Mouse (Mus musculus) heart, embryonic 14.5 days (tissue): ENCODE results near the gene BC049715. TPM values are rescaled to one million over a fixed set of nuclear protein-coding genes. Genes with fewer than 3 reads are reported as not detected.

Source experiments
- ATAC-seq: fragments of 200-750 bp; cut with Nextera tagmentation; 2 replicates; pipeline ENCODE4 v1.8.0; 2017; ENCODE audit warnings: low read depth, moderate TSS enrichment; ENCODE audit not compliant: insufficient number of reproducible peaks, insufficient read depth, low FRiP score
- H3K27ac ChIP-seq, 2 experiments: fragments of 200-500 bp in 1 of 2; fragments of 300-500 bp in 1 of 2; sonication (generic) in 1 of 2; replicated peaks in 1 of 2; 2 replicates each; pipeline ENCODE4 v1.5.1; 2012 to 2014; ENCODE audit warnings: low read depth in 2 of 2, low read length in 2 of 2, control low read depth in 1 of 2, mild to moderate bottlenecking in 1 of 2, mixed read lengths in 1 of 2; ENCODE audit not compliant: control insufficient read depth in 1 of 2, insufficient read depth in 1 of 2
- H3K27me3 ChIP-seq: fragments of 300-500 bp; sonication (generic); 2 replicates; pipeline ENCODE4 v1.6.1; 2014; ENCODE audit warnings: mild to moderate bottlenecking, low read length, control low read depth; ENCODE audit not compliant: control insufficient read depth, insufficient read depth
- H3K36me3 ChIP-seq: fragments of 300-500 bp; sonication (generic); 2 replicates; pipeline ENCODE4 v1.6.1; 2014; ENCODE audit warnings: mild to moderate bottlenecking, control low read depth, low read length, mixed read lengths; ENCODE audit not compliant: control insufficient read depth, insufficient read depth
- H3K4me1 ChIP-seq, 2 experiments: fragments of 200-500 bp in 1 of 2; fragments of 300-500 bp in 1 of 2; sonication (generic) in 1 of 2; 2 replicates each; pipeline ENCODE4 v1.6.1; 2012 to 2014; ENCODE audit warnings: low read length in 2 of 2, control low read depth in 1 of 2, mixed read lengths in 1 of 2; ENCODE audit not compliant: control insufficient read depth in 2 of 2, insufficient read depth in 2 of 2
- H3K4me2 ChIP-seq: fragments of 300-500 bp; sonication (generic); 2 replicates; pipeline ENCODE4 v1.6.1; 2014; ENCODE audit warnings: mild to moderate bottlenecking, low read length
- H3K4me3 ChIP-seq, 2 experiments: fragments of 200-500 bp in 1 of 2; fragments of 300-500 bp in 1 of 2; sonication (generic) in 1 of 2; 2 replicates each; pipeline ENCODE4 v1.5.1; 2012 to 2014; ENCODE audit warnings: low read length in 2 of 2, mild to moderate bottlenecking in 2 of 2, control low read depth in 1 of 2, low read depth in 1 of 2, moderate library complexity in 1 of 2; ENCODE audit not compliant: control insufficient read depth in 1 of 2, insufficient read depth in 1 of 2
- H3K9ac ChIP-seq: fragments of 300-500 bp; sonication (generic); 2 replicates; pipeline ENCODE4 v1.6.1; 2014; ENCODE audit warnings: mild to moderate bottlenecking, low read length
- H3K9me3 ChIP-seq: fragments of 300-500 bp; sonication (generic); 2 replicates; pipeline ENCODE4 v1.6.1; 2016; ENCODE audit warnings: low read length, control low read depth; ENCODE audit not compliant: control insufficient read depth
- whole genome bisulfite sequencing: fragments of 180-500 bp; shearing (Covaris S2); extraction: QIAGEN DNeasy Blood & Tissue Kit; methylation state at CpG from one replicate; pipeline ENCODE4 v1.1.7; 2014; 5-methylcytosine and 5-hydroxymethylcytosine counted together
- polyA plus RNA-seq: library from polyadenylated mRNA; unstranded; fragments of >200 nt; fragmentation: Nextera tagmentation; extraction: Ambion mirVana; gene quantifications from 2 replicates; pipeline ENCODE4 v1.2.1, GENCODE M21; 2014

Gene BC049715
- polyA plus RNA-seq, 1 experiment from 2014 or later: 2.3 TPM

DNA sequence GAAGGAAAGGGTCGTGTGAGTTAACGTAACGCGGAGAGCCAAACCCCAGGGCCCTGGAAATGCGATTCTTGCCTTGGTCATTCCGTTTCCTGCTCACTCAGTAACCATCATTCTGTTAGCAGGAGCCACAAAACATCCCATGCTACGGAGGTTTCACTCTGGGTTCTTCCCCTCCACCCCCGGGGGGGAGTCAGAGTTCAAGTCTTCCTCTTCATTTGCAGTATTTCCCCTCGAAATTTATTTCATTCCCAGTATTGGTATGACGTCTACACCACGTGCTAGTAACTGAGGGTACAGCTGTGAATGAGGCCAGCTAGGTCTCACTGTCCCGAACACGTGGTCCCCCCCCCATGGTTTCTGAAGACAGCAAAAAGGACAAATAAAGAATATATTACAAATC, 17.8 kb upstream of the BC049715 start:
- peaks cover 7 to 14% of the 10 kb centered on the region in 2 experiments for H3K4me1 ChIP-seq
- ATAC-seq: no peak
- no peak overlapping the region; the same call in 1 of the 2 replicates for H3K9ac ChIP-seq
- peak overlapping the region; percentile 91 for H3K4me2 ChIP-seq
- peak overlapping the region; percentile 6 to 77; a peak in 3 of 4 replicates for H3K4me3 ChIP-seq
- no peaks in the 10 kb centered on the region for H3K9me3 ChIP-seq
- 66% methylated on average over 13 of the region's 13 CpGs for WGBS
- peaks cover 30% of the 10 kb centered on the region for H3K36me3 ChIP-seq
- H3K27ac ChIP-seq: no peak overlapping the region
- H3K27me3 ChIP-seq: no peaks in the 10 kb centered on the region

DNA sequence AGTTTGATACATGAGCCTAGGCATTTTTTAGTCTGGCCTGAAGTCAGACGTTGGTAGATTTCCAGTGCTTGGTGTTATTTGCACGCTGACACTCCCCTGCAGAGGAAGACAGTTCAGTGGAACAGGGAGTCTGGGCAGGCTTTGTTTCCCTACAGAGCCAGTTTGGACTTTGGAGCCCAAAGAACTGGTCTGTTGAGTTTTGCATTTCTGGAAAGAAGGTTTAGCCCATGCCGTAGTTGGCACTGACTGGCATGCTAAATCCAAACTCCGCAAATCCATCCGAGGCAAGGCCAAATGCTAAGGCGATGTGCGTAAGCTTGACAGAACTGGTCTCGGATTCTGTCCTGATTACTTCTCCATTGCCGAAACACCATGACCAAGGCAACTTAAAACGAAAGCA, 16.2 kb upstream of the BC049715 start:
- peaks cover 44% of the 10 kb centered on the region for H3K36me3 ChIP-seq
- no peak overlapping the region for H3K27ac ChIP-seq
- no peak overlapping the region for H3K4me2 ChIP-seq
- WGBS: 86% methylated on average over 10 of the region's 10 CpGs
- H3K4me3 ChIP-seq: no peak overlapping the region
- H3K9ac ChIP-seq: no peak overlapping the region
- H3K4me1 ChIP-seq: peaks cover 7 to 10% of the 10 kb centered on the region in 2 experiments; a peak in 3 of 4 replicates
- H3K27me3 ChIP-seq: no peaks in the 10 kb centered on the region
- no peaks in the 10 kb centered on the region for H3K9me3 ChIP-seq
- no peak for ATAC-seq

GRCm38 (mm10) chr6:136813117-136813516, 14.3 kb upstream of the BC049715 start:
- Histone ChIP-seq H3K9ac (no peak overlapping the region), H3K27me3 (no peaks in the 10 kb centered on the region), H3K36me3 (peaks cover 64% of the 10 kb centered on the region), H3K27ac (no peak overlapping the region), H3K4me2 (no peak overlapping the region), H3K4me1 (peaks cover 7 to 10% of the 10 kb centered on the region in 2 experiments; a peak in 3 of 4 replicates), H3K9me3 (no peaks in the 10 kb centered on the region), H3K4me3 (no peak overlapping the region)
- no peak for ATAC-seq
- WGBS: 33% methylated on average over 4 of the region's 4 CpGs

DNA sequence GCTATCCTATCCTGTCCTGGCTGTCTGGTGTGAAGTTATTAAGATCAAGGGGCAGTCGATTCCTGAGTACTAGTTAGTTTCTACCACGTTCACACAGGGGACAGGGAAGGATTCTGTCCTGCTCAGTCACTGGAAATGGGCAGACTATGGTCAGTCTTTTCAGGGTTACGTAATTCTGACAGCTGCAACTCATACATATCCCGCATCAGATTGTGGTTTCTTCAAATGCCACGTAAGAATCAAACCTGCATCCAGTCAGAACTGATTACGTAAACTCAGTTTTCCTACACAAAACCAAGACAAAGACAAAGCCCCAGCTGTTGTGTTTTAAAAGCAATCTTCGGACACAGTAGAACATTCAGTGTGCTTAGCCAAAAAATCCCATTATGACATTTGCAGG, 12.0 kb upstream of the BC049715 start:
- no peaks in the 10 kb centered on the region for H3K9me3 ChIP-seq
- H3K9ac ChIP-seq: no peak overlapping the region
- H3K4me2 ChIP-seq: no peak overlapping the region
- H3K4me1 ChIP-seq: peaks cover 0 to 1% of the 10 kb centered on the region in 2 experiments; a peak in 2 of 4 replicates
- WGBS: 98% methylated on average over 7 of the region's 7 CpGs
- no peaks in the 10 kb centered on the region for H3K27me3 ChIP-seq
- H3K36me3 ChIP-seq: peaks cover 86% of the 10 kb centered on the region
- no peak overlapping the region for H3K27ac ChIP-seq
- ATAC-seq: no peak
- H3K4me3 ChIP-seq: no peak overlapping the region

- Histone ChIP-seq H3K4me2 (no peak overlapping the region), H3K4me1 (peaks cover 2 to 11% of the 10 kb centered on the region in 2 experiments; a peak in 3 of 4 replicates), H3K36me3 (peaks cover 99% of the 10 kb centered on the region), H3K27ac (no peak overlapping the region), H3K27me3 (no peaks in the 10 kb centered on the region), H3K4me3 (no peak overlapping the region), H3K9ac (no peak overlapping the region), H3K9me3 (no peaks in the 10 kb centered on the region)
- no peak for ATAC-seq
- 91% methylated on average over 21 of the region's 21 CpGs for WGBS
Measured at GRCm38 (mm10) chr6:136816826-136817225, 10.6 kb upstream of the BC049715 start.

GRCm38 (mm10) chr6:136817549-136817948, 9.9 kb upstream of the BC049715 start:
- no peak overlapping the region for H3K4me2 ChIP-seq
- no peak overlapping the region for H3K27ac ChIP-seq
- H3K4me3 ChIP-seq: no peak overlapping the region
- H3K9ac ChIP-seq: no peak overlapping the region
- ATAC-seq: no peak
- peaks cover 2 to 11% of the 10 kb centered on the region in 2 experiments; a peak in 3 of 4 replicates for H3K4me1 ChIP-seq
- WGBS: 92% methylated on average over 3 of the region's 3 CpGs
- H3K27me3 ChIP-seq: no peaks in the 10 kb centered on the region
- peaks cover 99% of the 10 kb centered on the region for H3K36me3 ChIP-seq
- no peaks in the 10 kb centered on the region for H3K9me3 ChIP-seq

DNA sequence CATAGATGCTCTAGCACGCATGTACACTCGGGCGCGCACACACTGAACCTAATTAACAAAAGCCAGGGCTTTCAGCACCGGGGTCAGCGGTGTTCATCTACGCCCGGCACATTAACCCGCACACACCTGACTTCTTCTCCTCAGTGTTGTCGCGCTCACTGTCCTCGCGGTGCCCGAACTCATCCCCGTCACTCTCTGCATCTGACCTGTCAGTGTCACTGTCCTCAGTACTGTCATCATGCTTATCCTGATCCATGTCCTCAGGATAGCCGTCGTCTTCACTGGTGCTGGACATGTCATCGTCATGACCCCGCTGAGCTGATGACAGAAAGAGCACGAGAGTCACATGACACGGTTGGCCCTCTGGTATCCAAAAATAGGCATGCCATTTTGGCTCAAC, 7.0 kb upstream of the BC049715 start:
- ATAC-seq: no peak
- Histone ChIP-seq H3K9ac (no peak overlapping the region), H3K36me3 (peaks cover 97% of the 10 kb centered on the region), H3K4me3 (no peak overlapping the region), H3K4me2 (no peak overlapping the region), H3K9me3 (no peaks in the 10 kb centered on the region), H3K27me3 (no peaks in the 10 kb centered on the region), H3K27ac (no peak overlapping the region), H3K4me1 (peaks cover 2 to 11% of the 10 kb centered on the region in 2 experiments; a peak in 3 of 4 replicates)
- 64% methylated on average over 21 of the region's 21 CpGs for WGBS

GRCm38 (mm10) chr6:136821086-136821485, 6.3 kb upstream of the BC049715 start:
- ATAC-seq: no peak; the same call in 1 of the 2 replicates
- Histone ChIP-seq H3K9me3 (no peaks in the 10 kb centered on the region), H3K9ac (0 out of 2 replicates have a peak overlapping the region, but pooled peaks have one; percentile 25), H3K27ac (no peak overlapping the region), H3K27me3 (no peaks in the 10 kb centered on the region), H3K4me1 (peaks cover 2 to 11% of the 10 kb centered on the region in 2 experiments; a peak in 3 of 4 replicates), H3K4me2 (no peak overlapping the region), H3K4me3 (no peak overlapping the region), H3K36me3 (peaks cover 95% of the 10 kb centered on the region)
- WGBS: 83% methylated on average over 18 of the region's 18 CpGs
